Mouse (Mus musculus): ENCODE data around the gene Hspa1a.

DNA sequence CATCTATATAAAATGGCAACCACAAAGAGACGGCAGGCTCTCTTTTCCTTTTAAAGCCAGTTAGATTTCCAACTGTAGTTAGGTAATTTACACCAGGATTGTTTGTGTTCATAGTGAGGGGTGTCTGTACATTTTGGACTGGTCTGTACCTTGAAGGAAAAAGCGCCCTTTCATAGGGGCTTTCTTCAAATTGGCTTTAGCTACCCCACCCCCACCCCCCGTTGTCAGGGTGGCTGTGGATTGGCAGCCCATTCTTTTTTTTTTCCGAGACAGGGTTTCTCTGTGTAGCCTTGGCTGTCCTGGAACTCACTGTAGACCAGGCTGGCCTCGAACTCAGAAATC is 25.2 kb upstream of the Hspa1a start:
- no peak for TF ChIP-seq POLR2A (IDR thresholded peaks at IDR 0.05; ENCODE audit: borderline replicate concordance, extremely low read depth, low read depth, low read length)
- no peak for TF ChIP-seq CTCF (IDR thresholded peaks at IDR 0.05; ENCODE audit: insufficient read depth, low read length)
